Mouse (Mus musculus) embryonic facial prominence, embryonic 11.5 days (tissue): ENCODE measurements around the gene Nosip. TPM values are rescaled to one million over a fixed set of nuclear protein-coding genes. Genes with fewer than 3 reads are reported as not detected.
"Not testable (repeated sequence)": the region's sequence is repeated elsewhere in the genome, so short reads cannot be mapped to it uniquely, and the experiment has no call there.

ENCODE experiments used
- ATAC-seq: fragments of 200-750 bp; cut with Nextera tagmentation; replicated peaks from 2 replicates; pipeline ENCODE4 v1.8.0; 2017; ENCODE audit warnings: low read depth; ENCODE audit not compliant: insufficient number of reproducible peaks, low FRiP score, low TSS enrichment
- DNase-seq: peaks from one replicate; pipeline ENCODE4 v3.0.0-alpha.2; 2015; ENCODE audit warnings: low spot score
- H3K27ac ChIP-seq: fragments of 300-500 bp; sonication (generic); replicated peaks from 2 replicates; pipeline ENCODE4 v1.5.1; 2014; ENCODE audit warnings: mild to moderate bottlenecking, low read depth, low read length, control low read depth
- H3K27me3 ChIP-seq: fragments of 300-500 bp; sonication (generic); 2 replicates; pipeline ENCODE4 v1.6.1; 2014; ENCODE audit warnings: mild to moderate bottlenecking, low read length, moderate library complexity, mixed read lengths; ENCODE audit not compliant: control insufficient read depth, insufficient read depth
- H3K36me3 ChIP-seq: fragments of 300-500 bp; sonication (generic); replicated peaks from 2 replicates; pipeline ENCODE4 v1.6.1; 2014; ENCODE audit warnings: low read depth, mild to moderate bottlenecking, low read length, moderate library complexity, mixed read lengths; ENCODE audit not compliant: control insufficient read depth, insufficient read depth
- H3K4me1 ChIP-seq: fragments of 300-500 bp; sonication (generic); 2 replicates; pipeline ENCODE4 v1.6.1; 2014; ENCODE audit warnings: low read length, mixed read lengths; ENCODE audit not compliant: control insufficient read depth, insufficient read depth
- H3K4me2 ChIP-seq: fragments of 300-500 bp; sonication (generic); 2 replicates; pipeline ENCODE4 v1.6.1; 2014; ENCODE audit warnings: low read depth, mild to moderate bottlenecking, control low read depth, low read length, moderate library complexity
- H3K4me3 ChIP-seq: fragments of 300-500 bp; sonication (generic); 2 replicates; pipeline ENCODE4 v1.5.1; 2014; ENCODE audit warnings: low read depth, low read length, control low read depth
- H3K9ac ChIP-seq: fragments of 300-500 bp; sonication (generic); replicated peaks from 2 replicates; pipeline ENCODE4 v1.6.1; 2014; ENCODE audit warnings: mild to moderate bottlenecking, control low read depth, low read length
- H3K9me3 ChIP-seq: fragments of 300-500 bp; sonication (generic); replicated peaks from 2 replicates; pipeline ENCODE4 v1.6.1; 2016; ENCODE audit warnings: mild to moderate bottlenecking, low read length, inconsistent platforms, mixed read lengths; ENCODE audit not compliant: control insufficient read depth
- WGBS: fragments of 180-500 bp; shearing (Covaris S2); extraction: QIAGEN DNeasy Blood & Tissue Kit; methylation state at CpG from one replicate; pipeline ENCODE4 v1.1.7; 2014; 5-methylcytosine and 5-hydroxymethylcytosine counted together
- microRNA counts: library from miRNA; unstranded; fragments of <30 nt; microRNA quantifications from one replicate; lab custom pipeline; 2016
- microRNA-seq: library from miRNA; unstranded; fragments of <30 nt; microRNA quantifications from one replicate; pipeline ENCODE4, GENCODE M21; 2016; ENCODE audit warnings: borderline number of aligned reads
- polyA plus RNA-seq: library from polyadenylated mRNA; unstranded; fragments of >200 nt; fragmentation: Nextera tagmentation; extraction: Ambion mirVana; gene quantifications from 2 replicates; pipeline ENCODE4 v1.2.1, GENCODE M21; 2014

Gene Nosip
- polyA plus RNA-seq, 1 experiment from 2014 or later: 63.8 TPM

- Histone ChIP-seq H3K9ac (no peak overlapping the region), H3K27me3 (no peaks in the 10 kb centered on the region), H3K27ac (peak overlapping the region; percentile 77; the same call in 1 of the 2 replicates), H3K4me2 (peak overlapping the region; percentile 21; the same call in 1 of the 2 replicates), H3K9me3 (no peaks in the 10 kb centered on the region), H3K36me3 (peaks cover 24% of the 10 kb centered on the region), H3K4me3 (no peak overlapping the region), H3K4me1 (peaks cover 3% of the 10 kb centered on the region)
- peak; percentile 73 for DNase-seq
- no peak for ATAC-seq
- WGBS: 24% methylated on average over 7 of the region's 7 CpGs
These were observed 62.9 kb downstream of the Nosip start for GRCm38 (mm10) chr7:45125144-45125600.

- H3K4me2 ChIP-seq, H3K27me3 ChIP-seq, ATAC-seq, H3K4me3 ChIP-seq, H3K27ac ChIP-seq, H3K9me3 ChIP-seq, H3K4me1 ChIP-seq, DNase-seq, H3K9ac ChIP-seq: not testable (repeated sequence)
- 64% methylated on average over 5 of the region's 5 CpGs for WGBS
- peaks cover 24% of the 10 kb centered on the region for H3K36me3 ChIP-seq
These were observed 63.4 kb downstream of the Nosip start for GRCm38 (mm10) chr7:45125649-45126048.

- no peak for ATAC-seq
These were observed 64.1 kb downstream of the Nosip start for GRCm38 (mm10) chr7:45126147-45126843.

GRCm38 (mm10) chr7:45126844-45127699 lies 64.8 kb downstream of the Nosip start:
- DNase-seq (peak; percentile 35), ATAC-seq (no peak)
- H3K27ac ChIP-seq: peak overlapping the region; percentile 91
- H3K36me3 ChIP-seq: peaks cover 12% of the 10 kb centered on the region
- peaks cover under 1% of the 10 kb centered on the region for H3K4me1 ChIP-seq
- H3K9me3 ChIP-seq: no peaks in the 10 kb centered on the region
- peak overlapping the region; percentile 88 for H3K4me2 ChIP-seq
- H3K4me3 ChIP-seq: peak overlapping the region; percentile 96
- no peaks in the 10 kb centered on the region for H3K27me3 ChIP-seq
- H3K9ac ChIP-seq: peak overlapping the region; percentile 100
- 40% methylated on average over 21 of the region's 21 CpGs for WGBS

More at GRCm38 (mm10) chr7:45126147-45126843, 64.1 kb downstream of the Nosip start:
- peak overlapping the region; percentile 96; the same call in 1 of the 2 replicates for H3K4me3 ChIP-seq
- peak overlapping the region; percentile 91; the same call in 1 of the 2 replicates for H3K27ac ChIP-seq
- H3K4me1 ChIP-seq: peaks cover 3% of the 10 kb centered on the region
- peak overlapping the region; percentile 88 for H3K4me2 ChIP-seq
- 74% methylated on average over 17 of the region's 17 CpGs for WGBS
- H3K9ac ChIP-seq: peak overlapping the region; percentile 100
- H3K27me3 ChIP-seq: no peaks in the 10 kb centered on the region
- no peak for DNase-seq
- H3K9me3 ChIP-seq: no peaks in the 10 kb centered on the region
- peaks cover 18% of the 10 kb centered on the region for H3K36me3 ChIP-seq

MicroRNA genes within 50 kb of the gene (microRNA counts, 519-probe panel; counts per million panel counts)
- microRNA mmu-miR-150 (lab: Ali Mortazavi, UCI): 1,441 counts per million, percentile 6 among the panel's probes with 10 or more counts

Small RNA genes within 50 kb of the gene (microRNA-seq; reads per million reads assigned to microRNA genes)
- gene Mir150 (11.8 reads per million, percentile 13 among the genes with 10 or more reads in this experiment), gene Mir5121 (22.1 reads per million, percentile 22 among the genes with 10 or more reads in this experiment), gene Mir7054 (not detected)

Other genes starting within 250 kb of the Nosip start
- gene Nup62, start 246.3 kb upstream of the Nosip start, polyA plus RNA-seq: 66.9 and 72.6 TPM in 2 replicates
- gene Il4i1, start 246.0 kb upstream of the Nosip start, polyA plus RNA-seq: 0.52 and 1.9 TPM in 2 replicates
- gene Atf5, start 245.8 kb upstream of the Nosip start, polyA plus RNA-seq: 2.9 and 3.1 TPM in 2 replicates
- gene Akt1s1, start 213.4 kb upstream of the Nosip start, polyA plus RNA-seq: 32.4 and 42.5 TPM in 2 replicates
- gene Tbc1d17, start 213.3 kb upstream of the Nosip start, polyA plus RNA-seq: 55.1 and 75.1 TPM in 2 replicates
- 21.6 and 25.3 TPM in 2 replicates for gene Pnkp, start 205.3 kb upstream of the Nosip start, polyA plus RNA-seq
- gene Ptov1, start 192.6 kb upstream of the Nosip start, polyA plus RNA-seq: 350 and 370 TPM in 2 replicates
- gene Med25, start 169.7 kb upstream of the Nosip start, polyA plus RNA-seq: 44.5 and 50.3 TPM in 2 replicates
- gene Fuz, start 166.3 kb upstream of the Nosip start, polyA plus RNA-seq: 11.8 and 13.2 TPM in 2 replicates
- gene Ap2a1, start 132.9 kb upstream of the Nosip start, polyA plus RNA-seq: 70.1 and 70.3 TPM in 2 replicates
- 0.21 TPM in 1 of 2 replicates, not detected in the other for gene Tsks, start 119.2 kb upstream of the Nosip start, polyA plus RNA-seq
- gene Cpt1c, start 87.6 kb upstream of the Nosip start, polyA plus RNA-seq: 14.3 and 17.1 TPM in 2 replicates
- 289 and 293 TPM in 2 replicates for gene Prmt1, start 75.9 kb upstream of the Nosip start, polyA plus RNA-seq
- gene Irf3, start 64.8 kb upstream of the Nosip start, polyA plus RNA-seq: 62.4 and 71.9 TPM in 2 replicates
- gene Bcl2l12, start 63.7 kb upstream of the Nosip start, polyA plus RNA-seq: 69.9 and 71.7 TPM in 2 replicates
- gene Scaf1, start 46.1 kb upstream of the Nosip start, polyA plus RNA-seq: 40.0 and 41.1 TPM in 2 replicates
- gene Rras, start 44.5 kb upstream of the Nosip start, polyA plus RNA-seq: 18.5 and 23.9 TPM in 2 replicates
- 10.9 and 11.8 TPM in 2 replicates for gene Prr12, start 9.5 kb upstream of the Nosip start, polyA plus RNA-seq
- 17.9 and 20.3 TPM in 2 replicates for gene Prrg2, start 248 bp downstream of the Nosip start, polyA plus RNA-seq
- 221 and 234 TPM in 2 replicates for gene Rcn3, start 29.8 kb downstream of the Nosip start, polyA plus RNA-seq
- gene Fcgrt, start 41.4 kb downstream of the Nosip start, polyA plus RNA-seq: 12.6 TPM in 2 replicates
- 1,561 and 1,602 TPM in 2 replicates for gene Rps11, start 62.0 kb downstream of the Nosip start, polyA plus RNA-seq
- gene Rpl13a, start 66.3 kb downstream of the Nosip start, polyA plus RNA-seq: 1,418 and 1,436 TPM in 2 replicates
- 0.20 TPM in 1 of 2 replicates, not detected in the other for gene Gm45713, start 73.8 kb downstream of the Nosip start, polyA plus RNA-seq
- gene Flt3l, start 74.0 kb downstream of the Nosip start, polyA plus RNA-seq: 0.52 and 0.67 TPM in 2 replicates
- gene Pih1d1, start 91.9 kb downstream of the Nosip start, polyA plus RNA-seq: 102 and 104 TPM in 2 replicates
- gene Aldh16a1, start 92.2 kb downstream of the Nosip start, polyA plus RNA-seq: 32.3 and 39.1 TPM in 2 replicates
- gene Slc17a7, start 101.5 kb downstream of the Nosip start, polyA plus RNA-seq: 1.1 and 1.6 TPM in 2 replicates
- gene Gfy, start 117.1 kb downstream of the Nosip start, polyA plus RNA-seq: 0.52 and 0.81 TPM in 2 replicates
- gene Pth2, start 118.6 kb downstream of the Nosip start, polyA plus RNA-seq: not detected in 2 replicates
- 0.41 and 0.42 TPM in 2 replicates for gene Ccdc155, start 142.5 kb downstream of the Nosip start, polyA plus RNA-seq
- 1.8 and 2.3 TPM in 2 replicates for gene Dkkl1, start 149.7 kb downstream of the Nosip start, polyA plus RNA-seq
- 276 and 285 TPM in 2 replicates for gene Tead2, start 153.3 kb downstream of the Nosip start, polyA plus RNA-seq
- 0.86 and 1.1 TPM in 2 replicates for gene Cd37, start 176.7 kb downstream of the Nosip start, polyA plus RNA-seq
- gene Slc6a16, start 178.7 kb downstream of the Nosip start, polyA plus RNA-seq: 0.21 TPM in 1 of 2 replicates, not detected in the other
- gene Slc6a21, start 215.1 kb downstream of the Nosip start, polyA plus RNA-seq: not detected in 2 replicates